Mouse (Mus musculus): ENCODE measurements around the gene Arhgef5. TPM values are rescaled to one million over a fixed set of nuclear protein-coding genes. Genes with fewer than 3 reads are reported as not detected.
"Not testable (repeated sequence)": the region's sequence is repeated elsewhere in the genome, so short reads cannot be mapped to it uniquely, and the experiment has no call there.

Arhgef5 gene
- 41.3 and 43.3 TPM in 2 replicates for polyA plus RNA-seq (2012; rRNA removed)

DNA sequence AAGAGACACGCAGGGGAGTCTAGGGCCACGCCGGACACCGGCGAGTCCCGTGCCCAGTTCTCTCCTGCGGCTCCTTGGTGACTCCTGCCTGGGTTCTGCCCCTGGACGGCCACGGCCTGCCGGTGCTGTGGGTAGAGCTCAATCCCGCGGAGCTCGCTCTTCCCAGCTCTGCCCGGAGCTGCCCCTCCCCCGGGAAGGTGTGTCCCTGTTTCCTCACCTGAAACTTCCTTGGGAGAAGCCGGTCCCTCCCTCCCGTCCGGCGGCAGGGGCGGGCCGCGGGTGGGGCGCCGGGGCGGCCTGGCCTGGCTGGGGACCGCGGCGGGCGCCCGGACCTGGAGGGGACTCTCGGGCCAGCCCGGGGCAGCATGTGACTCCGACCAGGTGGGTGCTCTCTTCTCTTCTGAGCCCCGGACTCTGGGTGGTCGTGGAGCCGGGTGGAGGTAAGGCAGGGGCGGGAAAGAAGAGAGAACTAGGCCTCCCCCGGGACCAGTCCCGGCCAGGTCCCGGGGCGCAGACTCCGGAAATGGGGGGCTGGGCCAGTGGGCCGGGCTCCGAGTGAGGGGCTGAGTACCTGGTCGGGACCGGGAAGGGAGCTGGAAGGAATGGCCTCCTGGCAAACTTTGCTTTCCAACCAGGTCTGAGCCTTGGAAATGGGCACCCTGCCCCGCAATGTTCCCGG is at the start of gene Arhgef5:
Gene Arhgef5, plus strand, starts transcription at position 220 of the 679 bp plus-strand sequence.
- peak; percentile 76 for DNase-seq (ENCODE audit: low spot score)

DNA sequence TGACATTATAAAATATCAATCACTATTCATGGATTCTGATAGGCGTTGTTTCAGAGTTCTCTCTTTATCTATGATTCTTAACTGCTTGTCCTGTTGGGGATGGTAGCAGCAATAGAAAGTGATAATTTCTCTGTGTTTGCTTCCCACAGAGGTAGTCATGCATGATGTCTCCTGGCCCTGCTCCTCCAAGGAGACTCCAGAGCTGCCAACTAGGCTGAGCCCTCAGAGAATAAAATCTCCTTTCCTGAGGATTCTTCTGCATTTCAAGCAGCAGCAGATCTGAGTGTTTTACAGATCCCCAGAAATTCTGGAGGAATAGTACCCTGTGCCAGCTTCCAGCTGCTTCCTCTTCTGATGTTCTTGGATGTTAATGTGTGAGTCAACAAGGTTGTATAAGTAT is 34.1 kb upstream of the Arhgef5 start, which contains the start of gene Olfr47:
Gene Olfr47, plus strand, starts transcription at position 275 of the 400 bp plus-strand sequence.
- not testable (repeated sequence) for DNase-seq (ENCODE audit: low spot score)

DNA sequence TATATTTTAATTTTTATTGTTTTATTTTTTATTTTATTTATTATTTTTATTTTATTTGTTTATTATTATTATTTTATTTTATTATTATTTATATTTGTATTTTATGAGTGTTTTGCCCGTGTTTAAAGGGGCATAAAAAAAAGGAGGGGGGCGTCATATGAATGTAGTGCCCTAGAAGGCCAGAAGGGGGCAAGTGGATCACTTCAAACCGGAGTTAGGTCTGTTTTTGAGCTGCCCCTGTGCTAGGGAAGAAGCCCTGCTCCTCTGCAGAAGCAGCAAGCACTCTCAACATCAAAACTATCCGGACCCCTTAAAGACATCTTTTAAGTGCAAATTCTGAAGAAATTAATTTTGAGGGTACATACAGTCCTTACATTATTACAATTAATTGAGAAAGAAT is 23.3 kb upstream of the Arhgef5 start:
- no peak for DNase-seq (ENCODE audit: low spot score)

DNA sequence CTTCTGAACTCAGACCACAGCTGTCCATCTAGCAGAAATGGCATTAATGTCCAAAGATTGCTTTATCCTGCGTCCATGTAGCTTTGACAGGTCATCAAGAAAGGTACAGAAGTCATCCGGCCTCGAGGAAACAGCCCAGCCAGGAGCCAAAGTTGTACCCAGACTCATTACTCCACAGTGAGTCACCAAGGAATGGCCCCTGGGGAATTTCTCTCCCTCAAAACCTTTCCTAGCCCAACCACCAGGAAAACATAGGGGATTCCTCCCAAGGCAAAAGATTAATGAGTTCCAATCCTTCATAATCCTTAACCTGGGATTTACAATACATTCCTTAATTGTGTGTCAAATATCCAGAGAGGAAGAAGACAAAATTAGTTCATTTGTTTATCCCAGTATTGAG is 18.0 kb upstream of the Arhgef5 start:
- DNase-seq (ENCODE audit: low spot score), result no peak

DNA sequence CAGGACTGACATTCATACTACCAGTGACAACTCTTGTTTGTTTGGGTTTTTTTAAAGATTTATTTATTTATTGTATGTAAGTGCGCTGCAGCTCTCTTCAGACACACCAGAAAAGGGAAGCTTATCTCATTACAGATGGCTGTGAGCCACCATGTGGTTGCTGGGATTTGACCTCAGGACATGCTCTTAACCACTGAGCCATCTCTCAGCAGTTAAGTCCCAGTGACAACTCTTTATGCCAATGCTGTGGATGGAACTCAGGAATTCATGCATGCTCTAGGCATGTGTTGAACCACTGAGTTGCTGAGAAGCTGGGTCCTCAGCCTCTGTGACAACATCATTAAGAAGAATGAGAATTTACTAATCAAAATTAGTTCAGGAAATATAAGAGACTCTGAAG is 12.4 kb upstream of the Arhgef5 start:
- DNase-seq (ENCODE audit: low spot score), result no peak

DNA sequence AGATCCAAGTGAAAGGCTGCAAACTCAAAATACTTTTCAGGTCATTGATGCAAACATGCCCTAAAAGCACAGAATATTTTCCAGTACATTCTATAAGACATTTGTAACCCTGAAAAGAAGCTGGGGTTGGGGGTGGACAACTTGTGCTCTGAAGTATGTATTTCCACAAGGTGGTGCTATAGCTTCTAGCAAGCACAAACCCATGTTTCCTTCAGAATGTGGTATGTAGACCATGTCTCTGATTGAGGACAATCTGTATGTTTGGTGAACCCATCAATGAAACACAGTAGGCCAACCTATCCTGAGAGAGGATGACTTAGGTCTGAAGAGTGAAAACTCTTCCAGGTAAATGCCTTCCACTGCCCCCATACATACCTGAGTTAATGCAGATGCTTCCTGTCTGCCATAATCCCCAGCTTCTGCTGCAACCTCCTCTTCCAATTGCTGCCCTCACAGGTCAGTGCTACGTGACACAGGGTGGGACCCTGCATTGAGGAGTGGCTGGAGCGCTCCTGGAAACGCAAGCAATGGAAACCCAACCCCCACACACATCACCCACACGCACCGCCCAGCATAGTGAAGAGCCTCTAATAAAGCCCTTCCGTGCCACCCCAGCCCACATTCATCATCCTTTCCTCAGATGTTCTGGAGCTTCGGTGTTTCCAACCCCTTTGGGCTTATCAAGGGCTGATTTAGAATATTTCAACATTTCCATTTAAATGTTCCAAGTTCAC is 11.0 kb upstream of the Arhgef5 start:
- DNase-seq (ENCODE audit: low spot score), result no peak

DNA sequence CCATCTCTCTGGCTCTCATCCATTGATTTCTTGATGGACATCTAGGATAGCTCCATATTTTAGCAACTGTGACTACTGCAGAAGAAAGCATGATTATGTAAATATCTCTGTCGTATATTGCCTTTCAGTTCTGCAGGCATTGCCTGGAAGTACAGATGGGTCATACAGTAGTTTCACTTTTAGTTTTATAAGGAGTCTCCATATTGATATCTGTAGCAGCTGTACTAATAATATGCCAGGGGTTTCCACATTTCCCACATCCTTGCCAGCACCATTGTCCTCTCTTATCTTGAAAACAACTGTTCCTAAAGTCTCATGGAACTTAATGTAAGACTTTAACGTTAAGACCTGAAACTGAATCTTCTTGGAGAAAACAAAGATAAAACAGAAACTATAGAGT is 4.6 kb upstream of the Arhgef5 start:
- DNase-seq (ENCODE audit: low spot score), result no peak

DNA sequence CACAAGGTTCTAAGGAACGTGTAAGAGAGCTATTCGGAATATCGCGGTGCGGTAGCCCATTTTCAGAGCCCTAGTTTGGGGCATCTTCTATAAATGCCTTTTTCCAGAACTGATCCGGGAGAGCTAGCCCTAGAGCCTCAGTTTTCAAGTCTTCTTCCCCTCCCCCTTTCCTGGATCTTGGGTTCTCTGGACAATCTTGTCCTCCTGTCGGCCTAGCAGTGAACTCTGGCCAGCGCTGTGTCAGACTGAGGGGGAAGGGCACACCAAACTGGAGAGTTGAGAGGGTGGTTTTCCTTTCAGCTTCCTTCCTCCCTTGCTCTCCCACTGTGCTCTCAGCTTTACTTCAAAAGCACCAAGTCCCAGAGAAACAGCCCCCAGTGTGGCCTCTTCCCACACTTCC is 974 bp downstream of the Arhgef5 start:
- no peak for DNase-seq (ENCODE audit: low spot score)

DNA sequence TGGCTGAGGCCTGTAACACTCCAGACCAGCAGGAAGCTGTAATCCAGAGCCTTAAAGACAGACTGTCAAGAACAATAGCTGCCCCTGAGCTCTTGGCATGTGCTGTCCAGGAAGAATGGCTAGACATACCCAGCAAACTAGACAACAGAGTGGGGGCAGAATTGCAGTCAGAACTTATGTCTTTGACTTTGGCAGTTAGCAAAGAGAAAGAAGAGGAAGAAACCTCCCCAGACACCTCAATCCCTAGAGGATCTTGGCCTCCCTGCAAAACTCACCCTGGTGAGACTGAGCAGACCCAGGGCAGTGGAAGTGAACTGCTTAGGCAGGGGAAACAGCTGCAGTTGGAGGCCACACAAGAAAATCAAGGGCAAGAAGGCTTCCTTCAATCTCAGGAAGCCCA is 7.2 kb downstream of the Arhgef5 start:
- DNase-seq (ENCODE audit: low spot score), result no peak

DNA sequence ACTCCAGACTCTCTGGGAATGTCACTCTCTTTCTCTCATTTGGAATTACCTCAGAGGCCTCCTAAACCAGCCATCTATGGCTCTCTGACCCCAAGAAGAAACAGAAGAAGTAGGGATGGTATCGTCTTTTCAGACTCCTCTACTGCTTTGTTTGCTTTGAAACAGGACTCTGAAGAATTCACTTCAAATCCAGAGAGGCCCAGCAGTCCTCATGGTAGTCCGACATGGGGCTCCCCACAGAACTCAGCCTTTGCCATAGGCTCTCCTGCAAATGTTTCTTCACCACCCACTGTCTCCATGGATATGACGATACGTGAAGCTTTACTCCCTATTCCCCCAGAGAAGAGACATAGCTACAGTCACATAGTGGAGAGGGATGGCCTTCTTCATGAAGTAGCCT is 8.7 kb downstream of the Arhgef5 start:
- DNase-seq (ENCODE audit: low spot score), result no peak

DNA sequence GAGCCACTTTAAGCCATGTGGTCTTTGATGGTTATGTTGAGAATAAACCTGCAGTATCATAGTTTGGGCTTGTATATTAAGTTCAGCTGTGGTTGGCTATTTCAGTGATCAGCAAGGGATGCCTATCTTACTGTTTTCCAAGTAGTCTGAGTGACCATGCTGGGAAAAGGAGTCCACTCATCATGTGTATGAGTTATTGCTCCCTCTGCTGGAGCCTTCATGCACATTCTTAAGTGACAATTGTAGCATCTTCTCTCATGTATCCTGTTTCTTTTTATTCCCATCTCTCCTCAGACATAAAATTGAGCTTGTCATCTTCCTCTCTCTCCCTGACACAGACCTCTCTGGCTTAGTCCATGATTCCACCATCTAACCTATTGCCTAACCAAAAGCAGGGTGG is 12.9 kb downstream of the Arhgef5 start:
- no peak for DNase-seq (ENCODE audit: low spot score)

DNA sequence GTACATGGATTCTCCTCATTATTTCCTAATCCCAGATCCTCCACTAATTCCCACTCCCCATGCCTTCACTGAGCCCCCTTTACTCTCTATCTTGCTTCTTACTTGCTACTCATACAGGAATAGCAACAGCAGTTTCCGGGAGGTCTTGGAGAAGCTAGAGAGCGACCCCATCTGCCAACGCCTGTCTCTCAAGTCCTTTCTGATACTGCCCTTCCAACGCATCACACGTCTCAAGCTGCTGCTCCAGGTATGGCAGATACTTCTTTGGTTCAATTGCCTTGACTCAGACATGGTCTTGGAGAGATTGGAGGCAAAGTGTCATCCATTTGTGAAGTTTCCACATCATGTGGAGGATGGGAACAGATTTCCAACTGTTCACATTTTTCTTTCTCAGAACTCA is 15.1 kb downstream of the Arhgef5 start:
- no peak for DNase-seq (ENCODE audit: low spot score)

DNA sequence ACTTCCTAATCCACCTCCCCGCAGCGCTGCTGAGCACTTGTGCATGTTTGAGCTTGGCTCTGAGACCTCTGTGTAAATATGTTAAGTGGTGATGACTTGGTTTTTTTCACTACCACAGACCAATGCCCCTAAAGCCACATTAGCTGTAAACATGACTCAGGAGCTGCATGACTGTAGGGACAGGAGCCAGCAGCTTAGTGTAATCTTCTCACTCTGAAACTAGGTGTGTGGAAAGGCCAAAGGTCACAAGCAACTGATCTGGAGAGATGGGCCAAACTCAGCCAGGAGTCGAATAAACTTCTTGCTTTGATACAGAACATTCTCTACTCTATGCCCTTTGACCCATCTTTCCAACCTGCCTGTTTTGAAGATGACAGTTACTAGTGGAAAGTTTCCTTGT is 26.7 kb downstream of the Arhgef5 start:
- no peak for DNase-seq (ENCODE audit: low spot score)

DNA sequence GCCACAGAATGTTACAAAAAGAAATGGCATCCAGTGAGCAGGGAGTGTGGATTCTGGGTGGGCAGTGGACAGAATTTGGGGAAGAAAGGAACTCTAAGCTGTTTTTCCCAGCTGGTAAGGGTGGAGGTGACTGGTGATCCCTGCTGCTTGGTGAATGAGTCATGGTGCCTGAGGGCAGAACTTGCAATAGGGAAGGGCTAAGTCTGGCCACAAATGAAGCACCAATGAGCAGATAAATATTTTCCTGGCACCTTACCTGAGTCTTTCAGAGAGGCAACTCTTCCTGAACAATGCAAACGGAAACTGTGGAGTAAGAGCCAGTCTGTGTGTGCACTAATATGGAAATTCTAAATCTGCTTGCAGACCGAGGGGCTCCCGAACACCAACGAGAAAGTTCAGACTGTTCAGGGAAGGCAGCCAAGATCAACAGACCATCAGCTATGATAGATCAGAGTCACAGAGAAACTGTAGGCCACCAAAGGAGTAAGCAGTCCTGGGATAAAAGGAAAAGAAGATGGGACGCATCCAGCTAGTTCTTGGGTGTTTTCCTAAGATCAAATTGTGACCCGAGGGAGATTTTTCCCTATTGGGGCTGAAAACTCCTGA is 27.2 kb downstream of the Arhgef5 start:
- no peak for DNase-seq (ENCODE audit: low spot score)

DNA sequence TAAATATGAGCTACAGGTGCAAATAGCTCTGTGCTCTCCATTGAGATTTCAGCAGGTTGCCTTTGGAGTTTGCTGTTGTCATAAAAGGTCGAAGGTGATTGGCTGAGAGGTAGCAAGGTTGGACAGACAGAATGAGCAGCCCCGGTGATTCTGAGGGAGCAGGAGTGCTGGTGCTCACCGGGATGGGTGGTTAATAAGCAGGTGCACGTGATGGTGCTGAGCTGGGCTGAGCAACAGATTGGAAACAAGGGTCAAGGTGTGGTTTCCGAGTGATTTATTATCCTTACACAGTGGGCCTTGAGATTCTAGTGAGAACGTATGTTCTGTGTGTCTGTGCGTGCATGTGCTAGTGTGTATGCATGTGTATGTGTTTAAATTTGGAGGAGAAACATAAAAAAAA is 27.8 kb downstream of the Arhgef5 start:
- DNase-seq (ENCODE audit: low spot score), result no peak

DNA sequence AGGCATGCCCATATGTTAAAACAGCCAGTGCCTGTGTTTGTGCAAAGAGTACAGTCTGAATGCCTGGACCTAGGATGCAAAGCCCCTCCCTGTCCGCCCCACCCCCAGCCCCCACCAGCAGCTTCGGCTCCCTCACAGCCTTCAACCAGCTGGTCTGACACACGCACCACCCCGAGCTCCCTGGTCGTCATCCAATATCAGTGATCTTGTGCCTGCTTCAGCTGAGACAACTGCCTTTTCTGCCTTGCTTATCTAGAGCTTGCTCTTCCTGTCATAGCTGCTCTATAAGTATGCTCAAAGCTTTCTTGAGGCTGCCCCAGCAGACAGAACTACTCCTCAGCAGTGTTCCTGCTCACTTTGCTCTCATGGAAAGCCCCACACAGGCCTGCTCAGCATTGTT is 30.5 kb downstream of the Arhgef5 start:
- DNase-seq (ENCODE audit: low spot score), result no peak

DNA sequence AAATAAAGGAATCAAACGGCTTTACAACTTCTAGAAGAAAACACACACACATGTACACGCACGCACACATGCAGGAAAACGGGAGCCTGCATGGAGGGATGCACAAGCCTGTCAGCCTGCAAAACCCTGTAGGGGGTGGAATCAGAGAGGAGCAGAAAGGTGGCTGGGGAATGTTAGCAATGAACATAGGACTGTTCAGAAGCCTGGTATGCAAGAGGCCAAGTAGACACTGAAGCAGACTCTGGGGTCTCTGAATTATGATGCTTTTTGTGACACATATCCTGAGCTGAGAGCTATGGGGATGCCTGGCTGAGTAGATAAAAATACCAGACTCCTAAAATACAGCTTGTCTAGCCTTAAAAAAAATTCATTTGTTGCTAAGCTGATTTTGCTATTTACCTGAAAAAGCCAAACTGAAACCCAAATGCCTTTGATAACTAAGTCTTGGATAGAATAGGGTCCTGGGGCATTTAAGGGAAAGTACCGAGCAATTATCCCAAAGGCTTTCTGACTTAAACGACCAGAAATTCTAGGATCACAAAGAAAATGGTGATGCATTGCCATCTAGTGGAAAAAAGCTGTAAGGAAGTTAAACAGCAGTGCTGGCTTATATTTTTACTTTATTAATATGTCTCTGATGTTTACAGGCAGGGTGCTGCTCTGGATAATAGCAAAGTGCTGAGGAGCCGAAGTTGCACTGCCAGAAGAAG is 31.6 kb downstream of the Arhgef5 start:
- DNase-seq (ENCODE audit: low spot score), result no peak

DNA sequence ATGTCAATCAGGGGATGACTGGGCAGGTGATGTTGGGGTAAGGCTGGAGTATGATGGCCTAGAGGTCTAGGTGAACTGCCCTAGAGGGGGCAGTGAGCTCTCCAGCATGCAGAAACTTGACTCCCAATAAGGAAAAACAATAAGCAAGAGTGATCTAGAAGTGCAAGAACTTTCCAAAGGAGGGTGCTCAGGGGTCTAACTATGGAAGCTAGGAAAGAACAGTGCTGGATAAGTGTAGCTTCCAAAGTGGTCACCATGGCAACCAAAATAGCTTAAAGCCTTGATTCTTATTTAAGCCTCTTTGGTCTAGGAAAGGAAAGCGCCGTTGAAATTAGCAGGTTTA is 32.1 kb downstream of the Arhgef5 start:
- DNase-seq (ENCODE audit: low spot score), result no peak

DNA sequence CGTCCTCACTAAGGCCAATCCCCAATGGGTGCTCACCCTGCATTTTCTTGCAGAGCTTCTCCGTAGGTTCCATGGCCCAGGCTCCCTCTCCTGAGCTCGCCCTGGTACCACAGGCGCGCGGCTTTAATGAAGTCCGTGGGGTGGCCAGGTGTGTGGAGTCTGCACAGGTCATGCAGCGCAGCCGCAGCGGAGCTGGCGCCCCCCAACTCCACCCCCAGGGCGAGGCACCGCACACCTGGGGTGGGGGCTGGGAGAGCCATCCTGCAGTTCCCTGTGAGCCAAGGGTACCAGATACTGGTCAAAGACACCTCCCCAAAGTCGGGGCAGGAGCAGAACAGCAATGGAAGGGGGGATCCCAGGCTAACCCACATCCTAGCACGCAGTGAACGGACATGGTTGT is 44.1 kb downstream of the Arhgef5 start, which contains the start of gene Nobox:
Gene Nobox, minus strand, starts transcription at position 101 of the 400 bp plus-strand sequence.
- no peak for DNase-seq (ENCODE audit: low spot score)

DNA sequence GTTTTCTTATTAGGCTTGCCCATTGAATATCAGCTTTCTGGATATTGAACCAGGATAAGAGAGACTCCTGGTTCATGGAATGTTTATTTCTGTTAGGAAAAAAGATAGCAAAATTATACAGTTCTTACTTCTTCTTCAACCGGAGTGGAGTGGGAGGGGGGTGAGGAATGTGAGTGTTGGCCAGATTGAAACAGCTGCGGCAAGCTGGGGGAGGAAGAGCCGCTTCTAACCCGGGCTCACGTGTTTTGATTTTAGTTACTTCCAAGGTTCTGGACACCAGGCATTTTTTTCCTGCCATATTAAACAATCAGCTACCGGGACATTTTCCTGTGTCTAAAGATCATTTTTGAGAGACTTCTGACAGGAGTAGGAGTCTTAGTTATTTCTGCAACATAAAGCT is 44.7 kb downstream of the Arhgef5 start:
- no peak for DNase-seq (ENCODE audit: low spot score)

DNA sequence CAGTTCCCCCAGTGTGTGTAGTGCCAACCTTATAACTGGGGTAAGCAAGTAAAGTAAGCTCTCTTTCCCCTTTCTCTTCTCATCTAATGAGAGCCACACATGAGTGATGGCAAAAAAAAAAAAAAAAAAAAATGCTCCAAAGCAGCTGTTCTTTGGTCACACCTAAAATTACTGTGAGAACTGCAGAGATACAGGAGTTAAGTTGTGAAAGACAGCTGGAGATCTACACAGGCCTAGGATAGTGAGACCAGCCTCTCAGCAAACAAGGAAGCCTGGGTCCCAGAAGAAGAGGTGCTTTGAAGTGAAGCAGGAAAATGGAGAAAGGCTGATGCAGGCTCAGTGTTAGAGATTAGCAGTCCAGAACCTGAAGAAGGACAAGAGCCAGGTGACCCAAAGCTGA is 47.2 kb downstream of the Arhgef5 start:
- DNase-seq (ENCODE audit: low spot score), result no peak

DNA sequence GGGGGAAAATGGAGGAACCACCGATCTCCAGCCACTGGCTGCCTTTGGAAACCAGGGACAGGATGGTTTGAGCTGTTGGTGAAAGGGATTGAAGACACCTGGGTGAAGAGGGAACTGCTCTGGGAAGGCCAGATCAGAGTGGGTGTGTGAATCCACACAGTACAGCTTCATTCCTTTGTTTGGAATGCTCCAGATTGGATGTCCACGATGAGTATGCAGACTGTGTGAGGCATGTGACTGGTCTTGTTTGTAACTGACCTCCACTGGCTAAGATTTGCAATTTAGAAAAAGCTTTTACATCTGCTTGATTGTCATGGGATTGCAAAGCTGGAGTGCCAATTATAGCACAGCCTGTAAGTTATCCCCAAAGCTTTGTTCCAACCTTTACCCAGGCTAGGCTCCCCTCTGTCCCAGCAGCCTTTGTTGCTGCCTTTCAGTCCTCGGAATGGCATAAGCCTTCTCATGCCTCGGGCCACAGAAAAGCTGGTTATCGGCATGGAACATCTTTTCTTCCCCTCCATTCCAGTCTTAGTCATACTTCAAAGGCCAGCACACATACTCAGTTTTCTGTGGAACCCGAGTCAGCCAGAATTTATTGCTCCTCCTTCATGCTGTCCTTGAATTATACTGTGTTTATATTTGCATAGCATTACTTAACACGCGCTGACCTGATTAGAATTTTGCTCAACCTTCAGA is 47.7 kb downstream of the Arhgef5 start:
- DNase-seq (ENCODE audit: low spot score), result no peak

Measured in urinary bladder, adult 2 months (tissue).